Mouse (Mus musculus) yolk sac, embryonic 10.5 days (tissue): Measurements from ENCODE around the gene Gbp2b.
"Not testable (repeated sequence)": the region's sequence is repeated elsewhere in the genome, so short reads cannot be mapped to it uniquely, and the experiment has no call there.

Source experiments
- DNase-seq: peaks from one replicate; pipeline ENCODE4 v3.0.0-alpha.2; 2017; ENCODE audit warnings: low spot score

Gene Gbp2b

DNA sequence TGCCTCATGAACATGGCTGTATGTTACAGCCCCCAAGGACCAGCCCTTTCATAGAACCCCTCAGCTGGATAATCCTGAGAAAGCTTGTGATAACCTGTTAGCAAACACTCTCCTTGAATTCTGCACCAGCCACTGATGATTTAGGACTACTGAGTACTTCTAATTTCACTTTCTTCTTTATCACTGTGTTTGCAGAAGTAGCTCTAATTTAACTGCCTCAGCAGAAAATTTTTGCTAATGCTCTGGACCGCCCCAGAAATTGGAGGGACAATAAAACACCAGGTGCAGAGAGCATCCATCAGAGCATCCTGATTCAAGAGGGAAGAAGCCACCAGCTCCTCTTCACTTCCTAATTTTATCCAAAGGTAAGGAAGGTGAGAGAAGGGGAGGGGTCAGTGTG, at the start of gene Gbp2b:
Gbp2b (plus strand) TSS at position 301 of the 400 bp plus-strand sequence.
- no peak for DNase-seq

DNA sequence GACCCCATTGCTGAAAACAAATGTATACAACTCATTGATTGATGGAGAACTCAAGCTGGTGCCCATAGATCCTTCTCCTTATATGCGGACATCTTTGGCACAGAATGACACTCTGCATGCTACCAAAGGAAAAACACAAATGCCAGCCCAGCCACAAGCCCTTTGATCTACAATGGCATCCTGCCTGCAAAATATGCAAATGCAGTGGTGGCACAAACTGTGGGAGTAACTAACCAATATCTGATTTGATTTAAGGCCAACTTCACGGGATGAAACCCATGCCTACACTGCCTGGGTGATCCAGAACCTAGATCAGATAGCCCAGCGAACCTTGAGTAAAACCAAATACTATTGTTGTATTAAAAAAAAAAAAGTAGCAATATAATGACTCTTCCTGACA, 48.0 kb upstream of the Gbp2b start:
- DNase-seq: no peak

DNA sequence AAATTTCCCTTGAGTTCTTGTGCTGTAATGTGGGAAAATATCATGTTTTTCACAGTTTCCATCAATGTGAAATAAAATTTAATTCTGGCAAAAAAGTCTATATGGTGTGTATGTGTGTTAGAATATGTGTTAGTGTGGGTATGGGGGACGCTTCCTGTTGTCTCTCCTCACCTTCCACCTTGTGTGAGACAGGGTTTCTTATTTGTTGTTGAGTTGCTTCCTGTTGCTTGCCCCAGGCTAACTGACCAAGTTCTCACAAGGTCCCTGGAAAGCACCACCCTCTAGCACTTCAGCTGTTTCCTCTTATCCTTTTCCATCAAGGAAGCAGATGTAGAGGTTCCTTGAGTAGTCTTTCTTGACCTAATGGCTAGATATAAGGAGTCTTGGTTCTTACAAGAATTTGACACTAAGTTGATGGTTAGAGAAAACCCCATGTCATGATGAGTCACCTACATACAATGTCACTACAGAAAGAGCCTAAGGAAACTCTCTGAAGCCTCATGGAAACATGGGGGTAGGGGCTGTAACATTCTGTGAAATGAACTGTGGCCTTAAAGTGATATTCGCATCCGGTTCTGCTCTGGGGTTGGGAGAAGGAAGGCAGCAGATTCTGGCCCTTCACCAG, 44.5 kb upstream of the Gbp2b start:
- DNase-seq: no peak

DNA sequence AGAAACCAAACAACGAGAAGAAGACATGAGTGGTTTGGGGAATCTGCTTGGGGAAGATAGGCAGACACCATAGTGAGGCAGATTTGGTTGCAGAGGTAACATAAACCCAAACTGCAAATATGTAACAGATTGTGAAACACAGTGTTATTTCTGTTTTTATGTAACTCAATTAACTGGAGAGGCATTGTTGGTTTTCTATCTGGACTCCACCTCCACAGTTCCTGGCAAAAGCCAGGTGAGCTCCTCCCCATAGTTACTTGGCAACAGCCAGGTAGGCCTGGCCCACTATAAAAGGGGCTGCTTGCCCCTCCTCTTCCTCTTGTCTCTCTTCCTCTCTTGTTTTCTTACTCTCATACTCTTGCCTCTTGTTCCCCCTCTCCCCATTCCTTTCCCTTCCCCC, 40.0 kb upstream of the Gbp2b start:
- DNase-seq: no peak

DNA sequence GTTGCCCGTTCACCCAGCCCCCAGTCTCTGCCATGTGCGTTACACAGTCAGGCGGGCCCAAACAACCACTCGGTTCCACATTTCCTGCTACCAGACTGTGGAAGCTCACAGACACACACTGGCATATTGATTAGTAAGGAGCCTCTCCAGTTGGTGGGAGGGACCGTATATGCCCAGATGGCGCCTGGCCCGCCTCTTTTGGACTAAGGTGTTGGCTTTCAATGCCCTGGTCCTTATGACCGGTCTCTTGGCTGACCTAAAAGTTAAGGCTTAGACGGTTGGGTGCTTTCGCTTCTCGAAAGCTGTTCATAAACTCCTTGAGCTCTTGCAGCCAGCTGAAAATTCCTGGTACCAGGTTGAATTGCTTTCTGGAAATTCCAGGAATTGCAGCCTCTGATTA, 39.0 kb upstream of the Gbp2b start:
- DNase-seq: no peak

DNA sequence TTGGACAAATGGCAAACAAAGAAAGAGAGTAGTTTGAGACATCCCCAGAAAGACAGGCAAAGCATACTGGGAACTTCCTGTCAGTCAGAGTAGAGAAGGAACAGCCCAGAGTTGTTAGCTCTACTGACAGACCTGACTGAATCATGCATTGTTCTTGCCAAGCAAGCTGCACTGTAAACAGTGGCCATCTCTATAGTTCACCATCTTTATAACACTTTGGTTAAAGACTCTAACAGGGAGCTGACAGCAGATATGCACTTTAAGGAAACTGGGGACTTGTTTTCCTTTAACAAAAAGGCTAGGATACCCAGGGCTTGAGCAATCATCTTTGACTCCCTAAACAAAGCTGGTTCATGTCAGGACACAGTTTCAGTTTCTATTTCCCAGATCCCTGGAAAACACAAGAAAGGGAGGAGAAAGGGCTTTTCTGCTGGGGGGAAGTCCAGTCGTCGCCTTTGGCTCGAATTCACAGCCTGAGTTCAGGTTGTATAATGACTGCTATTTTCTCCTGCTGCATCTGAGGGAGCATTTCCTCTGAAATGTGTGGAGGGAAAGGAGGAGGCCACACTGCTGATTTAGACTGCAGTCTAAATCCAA, 34.9 kb upstream of the Gbp2b start, which contains the start of gene Gbp3:
Gbp3 (plus strand) TSS at position 395 of the 597 bp plus-strand sequence.
- no peak for DNase-seq

DNA sequence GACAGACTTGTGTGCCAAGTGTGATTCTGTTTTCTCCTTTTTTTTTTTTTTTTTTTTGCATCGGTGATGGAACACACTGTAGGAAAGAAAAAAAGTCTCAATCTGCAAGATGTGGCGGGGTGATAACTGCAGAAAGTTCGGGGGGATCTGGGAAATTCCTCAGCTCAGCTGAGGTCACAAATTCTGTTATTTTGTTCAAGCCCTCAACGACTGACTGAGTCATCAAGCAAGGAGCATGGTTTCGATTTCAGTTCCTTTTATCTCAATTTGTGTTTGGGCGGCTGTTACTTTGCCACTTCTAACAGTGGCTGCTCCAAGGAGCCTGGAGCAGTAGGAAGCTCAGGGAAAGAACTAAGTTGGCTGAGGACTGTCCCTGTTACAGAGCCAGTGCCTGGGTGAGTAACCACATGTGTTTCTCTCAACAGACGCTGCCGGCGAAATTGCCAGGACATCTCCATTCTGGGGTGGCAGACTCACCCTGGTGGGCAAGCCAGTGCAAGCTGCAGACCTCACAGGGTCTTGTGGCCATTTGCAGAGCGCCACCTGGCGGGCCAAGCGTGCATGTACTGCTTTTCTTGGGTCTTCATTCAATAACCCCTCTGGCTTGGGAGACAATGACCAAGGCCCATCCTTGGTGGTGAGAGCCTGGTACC, 34.2 kb upstream of the Gbp2b start:
- DNase-seq: peak; percentile 64

DNA sequence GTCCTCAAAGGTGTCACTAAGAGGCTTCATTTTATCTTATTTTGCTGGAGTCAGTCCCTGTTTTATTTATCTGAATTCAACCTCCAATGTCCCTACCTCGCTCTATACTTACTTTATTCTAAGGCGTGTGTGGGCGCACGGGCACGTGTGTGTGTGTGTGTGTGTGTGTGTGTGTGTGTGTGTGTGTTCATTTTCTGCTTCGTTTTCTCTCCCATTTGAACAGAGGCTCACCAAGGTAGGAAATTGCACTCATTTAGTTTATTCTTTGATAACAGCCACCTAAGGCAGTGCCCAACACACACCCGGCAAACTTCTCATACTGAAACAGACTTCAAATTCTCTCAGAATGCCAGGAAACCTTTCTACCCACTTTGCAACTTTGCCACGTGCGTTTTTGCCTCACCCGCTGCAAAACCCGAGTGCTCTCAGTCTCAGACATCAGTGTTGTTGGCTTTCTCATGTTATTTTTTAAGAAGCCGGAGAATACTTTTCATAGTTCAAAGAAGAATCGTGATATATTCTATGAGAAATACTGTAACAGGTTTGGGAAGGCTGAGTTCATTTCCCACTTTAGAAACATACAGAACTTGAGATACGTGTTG, 33.5 kb upstream of the Gbp2b start:
- no peak for DNase-seq

DNA sequence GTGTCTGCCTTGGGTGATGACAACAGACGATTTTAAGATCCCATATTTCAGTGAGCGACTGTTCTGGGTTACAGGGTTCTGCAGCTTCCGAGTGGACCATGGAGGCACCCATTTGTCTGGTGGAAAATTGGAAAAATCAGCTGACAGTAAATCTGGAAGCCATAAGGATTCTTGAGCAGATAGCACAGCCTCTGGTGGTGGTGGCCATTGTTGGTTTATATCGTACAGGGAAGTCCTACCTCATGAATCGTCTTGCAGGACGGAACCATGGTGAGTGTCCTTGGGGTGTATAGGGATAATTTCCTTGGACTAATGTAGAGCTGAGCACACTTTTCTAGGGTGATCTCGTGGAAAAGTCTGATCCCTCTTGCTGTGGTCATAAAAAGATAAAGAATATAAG, 33.0 kb upstream of the Gbp2b start:
- no peak for DNase-seq

DNA sequence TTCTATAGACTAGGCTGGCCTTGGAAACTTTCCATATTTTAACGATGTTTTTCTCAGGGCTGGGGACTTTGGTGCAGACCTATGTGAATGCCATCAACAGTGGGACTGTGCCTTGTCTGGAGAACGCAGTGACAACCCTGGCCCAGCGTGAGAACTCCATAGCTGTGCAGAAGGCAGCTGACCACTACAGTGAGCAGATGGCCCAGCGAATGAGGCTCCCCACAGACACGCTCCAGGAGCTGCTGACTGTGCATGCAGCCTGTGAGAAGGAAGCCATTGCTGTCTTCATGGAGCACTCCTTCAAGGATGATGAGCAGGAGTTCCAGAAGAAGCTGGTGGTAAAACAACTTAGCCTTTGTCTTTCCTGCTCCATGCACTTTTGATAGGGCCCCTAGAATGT, 27.2 kb upstream of the Gbp2b start:
- not testable (repeated sequence) for DNase-seq

DNA sequence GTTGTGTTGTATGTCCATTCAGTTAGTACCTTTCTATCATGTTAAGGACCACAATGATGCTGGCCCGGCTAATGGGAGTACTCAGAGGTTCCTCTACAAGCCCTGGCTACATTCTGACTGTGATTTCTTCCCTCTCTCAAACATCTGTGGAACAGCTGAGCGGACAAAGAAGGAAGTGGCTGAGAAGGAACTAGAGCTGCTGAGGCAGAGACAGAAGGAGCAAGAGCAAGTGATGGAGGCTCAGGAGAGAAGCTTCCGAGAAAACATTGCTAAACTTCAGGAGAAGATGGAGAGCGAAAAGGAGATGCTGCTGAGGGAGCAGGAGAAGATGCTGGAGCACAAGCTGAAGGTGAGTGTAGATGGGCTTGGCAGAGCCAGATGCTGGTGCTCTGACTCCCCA, 23.9 kb upstream of the Gbp2b start:
- no peak for DNase-seq

DNA sequence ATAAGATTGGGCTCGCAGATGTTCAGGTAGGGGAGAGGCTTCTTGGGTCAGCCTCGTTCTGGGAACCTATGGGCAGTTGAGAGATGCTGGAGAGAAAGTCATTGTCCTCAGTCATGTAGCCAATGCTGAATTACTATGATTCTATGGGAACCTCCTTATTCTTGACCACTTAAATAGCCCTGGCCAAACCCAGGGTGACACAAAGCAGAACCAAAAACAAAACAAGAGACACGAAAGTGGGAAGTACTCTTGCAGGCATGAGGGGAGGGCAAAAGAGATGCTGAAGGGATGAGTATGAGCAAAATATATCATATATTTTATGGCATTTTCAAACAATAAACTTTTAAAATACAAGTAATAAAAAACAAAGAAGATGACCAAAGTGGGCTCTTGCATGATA, 17.5 kb upstream of the Gbp2b start:
- DNase-seq: no peak

DNA sequence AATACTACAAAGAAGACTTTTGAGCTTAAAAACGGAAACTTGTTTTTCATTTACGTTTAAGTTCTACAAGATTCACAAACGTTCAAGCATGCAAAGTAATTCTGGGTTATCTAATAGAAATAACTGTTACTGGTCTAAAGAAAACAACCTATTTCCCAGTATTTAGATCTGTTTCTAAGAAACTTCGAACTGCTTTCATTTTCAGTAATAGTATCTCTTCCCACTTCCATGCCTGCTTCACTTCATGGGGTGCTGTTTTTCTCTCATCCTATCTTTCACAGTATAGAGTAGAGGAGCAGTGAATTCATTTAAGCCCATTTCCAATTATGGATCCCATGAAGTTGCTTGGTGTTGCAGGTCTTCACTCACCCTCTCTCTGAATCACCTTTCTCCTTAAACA, 16.3 kb upstream of the Gbp2b start:
- no peak for DNase-seq

DNA sequence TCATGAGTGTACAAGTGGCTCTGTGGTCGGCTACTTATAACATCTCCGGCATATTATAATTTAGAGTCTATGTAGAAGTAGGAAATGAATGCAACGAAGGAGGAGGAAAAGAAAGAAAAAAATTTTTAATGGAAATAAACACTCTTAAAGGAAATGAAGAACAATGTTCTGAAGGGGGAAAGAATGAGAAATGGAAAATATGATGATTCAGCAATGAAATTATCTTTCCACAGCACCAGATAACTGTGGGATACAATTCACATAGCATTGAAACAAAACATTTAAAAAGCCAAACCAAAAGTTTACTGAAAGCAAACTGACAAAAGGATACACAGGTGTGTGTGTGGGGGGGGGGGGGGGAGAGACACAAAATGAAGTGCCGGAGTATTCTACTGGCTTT, 11.6 kb upstream of the Gbp2b start:
- no peak for DNase-seq

DNA sequence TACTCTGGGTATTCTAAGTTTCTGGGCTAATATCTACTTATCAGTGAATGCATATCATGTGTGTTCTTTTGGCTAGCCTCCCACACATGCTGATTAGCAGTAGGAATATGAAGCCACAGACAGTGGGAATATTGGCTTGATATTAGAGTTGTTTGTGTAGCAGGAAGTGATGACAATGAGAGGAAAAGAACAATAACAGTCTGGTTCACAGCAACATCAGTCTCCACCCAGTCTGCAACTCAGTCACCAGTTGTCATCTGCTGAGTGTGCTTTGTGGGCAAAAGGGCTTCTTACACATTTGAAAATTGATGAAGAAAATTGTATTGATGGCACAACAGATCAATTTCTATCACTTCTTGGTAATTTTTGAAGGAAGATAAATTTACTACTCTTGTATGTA, 7.3 kb upstream of the Gbp2b start:
- DNase-seq: no peak

DNA sequence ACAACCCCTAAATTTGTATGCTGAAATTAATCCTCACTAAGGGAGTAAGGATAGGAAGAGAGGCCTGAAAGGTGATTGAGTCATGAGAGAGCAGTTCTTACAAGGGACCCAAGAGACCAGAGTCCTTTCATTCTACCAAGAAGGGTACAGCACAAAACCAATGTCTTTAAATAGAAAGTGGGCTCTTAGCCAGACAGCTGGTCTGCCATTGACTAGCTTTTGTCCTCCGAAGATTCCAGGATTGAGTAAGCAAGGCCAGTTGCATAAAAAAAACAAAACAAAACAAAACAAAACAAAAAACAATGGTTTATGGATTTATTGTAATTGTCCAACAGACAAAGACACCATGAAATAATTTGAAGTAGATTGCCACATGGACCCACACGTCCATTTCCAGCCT, 5.8 kb upstream of the Gbp2b start:
- DNase-seq: no peak

DNA sequence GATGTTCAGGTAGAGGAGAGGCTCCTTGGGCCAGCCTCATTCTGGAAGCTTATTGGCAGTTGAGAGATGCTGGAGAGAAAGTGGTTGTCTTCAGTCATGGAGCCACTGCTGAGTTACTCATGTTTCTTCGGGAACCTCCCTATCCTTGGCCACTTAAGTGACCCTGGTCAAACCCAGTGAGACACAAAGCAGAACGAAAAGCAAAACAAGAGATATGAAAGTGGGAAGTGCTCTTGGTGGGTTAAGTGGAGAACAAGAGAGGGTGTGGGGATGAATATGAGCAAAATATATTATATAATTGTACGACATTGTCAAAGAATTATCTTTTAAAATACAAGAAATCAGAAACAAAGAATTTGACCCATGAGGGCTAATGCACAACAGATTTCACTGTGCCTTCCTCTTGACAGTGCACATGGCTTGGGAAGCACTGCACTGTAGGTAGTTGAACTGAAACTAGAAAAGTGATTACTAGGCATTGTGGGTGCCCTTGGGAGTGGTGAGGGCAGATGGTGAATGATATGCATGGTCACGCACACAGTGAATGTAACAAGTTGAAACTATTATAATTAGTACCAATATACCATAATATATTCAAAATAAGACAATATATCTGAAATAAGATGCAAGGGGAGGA, 4.1 kb upstream of the Gbp2b start:
- DNase-seq: no peak

DNA sequence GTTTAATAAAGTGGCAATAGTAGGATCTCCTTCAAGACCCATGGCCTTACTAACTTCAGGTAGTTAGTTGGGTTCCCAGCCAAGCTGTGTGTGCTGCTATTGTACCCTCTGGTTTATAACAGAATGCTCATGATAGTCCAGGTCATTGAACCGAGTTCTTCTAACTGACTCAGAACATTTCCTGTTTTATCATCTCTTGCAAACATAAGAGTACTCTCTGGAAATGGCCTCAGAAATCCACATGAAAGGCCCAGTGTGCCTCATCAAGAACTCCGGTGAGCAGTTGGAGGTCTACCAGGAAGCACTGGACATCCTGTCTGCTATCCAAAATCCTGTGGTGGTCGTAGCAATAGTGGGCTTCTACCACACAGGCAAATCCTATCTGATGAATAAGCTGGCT, 3.3 kb downstream of the Gbp2b start:
- no peak for DNase-seq

DNA sequence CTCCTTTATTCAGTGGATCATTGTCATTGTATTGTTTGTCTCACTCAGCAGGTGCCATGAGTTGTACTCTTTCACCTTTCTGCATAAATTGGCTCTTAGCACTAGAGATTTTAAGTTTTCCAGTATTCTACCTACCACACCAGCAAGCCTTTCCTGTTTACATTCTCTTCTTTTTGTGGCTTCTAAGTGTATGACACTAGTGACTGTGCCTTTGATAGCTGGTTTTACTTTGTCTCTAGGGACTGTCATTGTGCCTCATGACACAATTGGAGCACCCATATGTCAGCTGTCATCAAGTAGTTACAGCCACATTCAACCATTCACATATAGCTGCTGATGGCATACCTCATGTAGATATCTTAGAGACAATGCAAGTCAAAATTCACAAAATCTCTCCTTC, 7.0 kb downstream of the Gbp2b start:
- no peak for DNase-seq

DNA sequence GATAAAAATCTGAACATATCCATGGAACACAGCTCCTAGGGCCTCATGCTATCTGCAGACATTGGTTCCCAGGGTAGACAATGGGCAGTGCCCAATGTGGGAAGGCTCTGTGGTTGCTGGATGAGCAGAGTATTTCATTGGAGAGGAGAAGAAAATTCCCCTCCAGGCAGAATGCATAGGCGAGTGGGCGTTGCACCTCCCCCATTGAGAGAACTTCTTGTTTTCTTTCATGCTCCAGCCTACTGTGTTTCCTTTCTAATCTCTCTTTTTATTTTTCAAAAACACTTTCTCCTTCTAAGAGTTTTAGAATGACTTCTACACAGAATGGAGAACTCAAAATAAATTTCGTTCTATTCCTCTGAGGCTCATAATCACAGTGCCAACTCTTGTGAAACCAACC, 24.0 kb downstream of the Gbp2b start:
- no peak for DNase-seq

DNA sequence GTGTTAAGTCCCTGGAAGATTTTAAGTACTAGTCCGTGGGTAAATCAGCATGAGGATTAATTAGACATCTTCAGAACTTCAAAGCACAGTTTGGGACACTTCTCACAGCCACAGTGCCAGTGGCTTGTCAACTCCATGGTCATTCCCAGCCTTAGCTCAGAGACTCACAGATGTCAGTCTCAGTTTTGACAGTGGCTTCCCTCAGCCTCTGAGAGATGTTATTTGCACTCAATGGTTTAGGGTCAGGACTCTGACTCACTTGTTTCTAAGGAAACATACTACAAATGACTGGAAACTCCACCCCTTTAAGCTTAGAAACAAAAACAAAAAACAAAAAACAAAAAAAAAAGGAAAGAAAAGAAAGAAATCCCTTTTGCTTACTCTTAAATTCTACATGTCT, 25.0 kb downstream of the Gbp2b start:
- no peak for DNase-seq

DNA sequence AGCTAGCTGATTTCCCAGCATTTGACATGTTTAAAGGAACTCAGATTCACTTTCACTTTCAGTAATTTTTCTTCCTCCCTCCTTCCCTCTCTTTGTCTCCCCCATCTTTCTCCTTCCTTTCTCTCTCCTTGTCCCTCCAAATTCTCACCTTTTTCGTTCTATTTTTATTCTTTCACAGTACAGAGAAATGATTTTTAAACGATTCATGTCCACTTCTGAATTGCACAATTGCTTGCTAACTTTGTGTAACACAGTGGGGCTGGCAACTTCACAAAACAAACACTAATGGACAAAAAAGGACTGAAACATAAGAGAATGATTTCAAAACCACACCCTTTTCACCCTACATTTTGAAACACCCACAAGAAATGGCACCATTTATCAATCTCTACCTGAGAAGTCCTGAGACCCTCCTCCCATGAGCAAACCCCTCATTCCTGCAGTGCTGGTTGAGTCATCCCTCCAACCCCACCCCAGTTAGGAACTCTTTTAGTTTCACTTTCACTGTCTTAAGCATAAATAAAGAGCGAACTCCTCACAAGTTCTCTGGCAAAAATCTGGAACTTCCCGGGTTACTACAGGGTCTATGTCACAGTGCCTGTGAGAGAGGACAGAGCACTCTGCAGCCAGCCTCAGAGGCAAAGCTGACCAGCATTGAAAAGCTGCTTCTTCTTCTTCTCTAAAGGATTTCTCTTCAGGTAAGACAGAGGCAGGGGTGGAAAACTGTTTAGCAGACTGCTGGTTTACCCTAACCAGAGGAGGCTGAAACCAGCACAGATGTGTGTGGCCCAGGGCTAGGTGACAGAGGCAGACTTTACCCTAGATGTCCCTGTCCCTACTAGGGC, 25.7 kb downstream of the Gbp2b start, which contains the start of gene Gbp2:
Gbp2 (plus strand) TSS at position 492 of the 845 bp plus-strand sequence.
- no peak for DNase-seq
